Mouse (Mus musculus) olfactory bulb, adult 2 months (tissue): ENCODE data around the gene Pdcd2l.

Experiments
- CTCF ChIP-seq: fragments of 200-500 bp; IDR thresholded peaks from 2 replicates; pipeline ENCODE4 v1.5.1; 2012; ENCODE audit warnings: low read depth, mild to moderate bottlenecking, low read length, moderate library complexity; ENCODE audit not compliant: insufficient read depth
- POLR2A ChIP-seq: fragments of 200-500 bp; IDR thresholded peaks from 2 replicates; pipeline ENCODE4 v1.6.1; 2012; ENCODE audit warnings: mild to moderate bottlenecking, low read depth, low read length, moderate library complexity; ENCODE audit not compliant: insufficient read depth

- TF ChIP-seq CTCF (no peak), POLR2A (no peak)
Observed at GRCm38 (mm10) chr7:34218496-34218895, 22.0 kb upstream of the Pdcd2l start.
